Mouse (Mus musculus) midbrain, embryonic 16.5 days (tissue): ENCODE measurements around the gene Gm42791. TPM values are rescaled to one million over a fixed set of nuclear protein-coding genes. Genes with fewer than 3 reads are reported as not detected.

Experiments
- ATAC-seq: fragments of 200-750 bp; cut with Nextera tagmentation; 2 replicates; pipeline ENCODE4 v1.8.0; 2017; ENCODE audit warnings: moderate TSS enrichment
- H3K27ac ChIP-seq: fragments of 300-500 bp; sonication (generic); 2 replicates; pipeline ENCODE4 v1.5.1; 2014; ENCODE audit warnings: mild to moderate bottlenecking, low read length, mixed read lengths
- H3K27me3 ChIP-seq: fragments of 300-500 bp; sonication (generic); 2 replicates; pipeline ENCODE4 v1.6.1; 2014; ENCODE audit warnings: low read depth, low read length, mixed read lengths; ENCODE audit not compliant: control insufficient read depth, insufficient read depth
- H3K36me3 ChIP-seq: fragments of 300-500 bp; sonication (generic); 2 replicates; pipeline ENCODE4 v1.6.1; 2014; ENCODE audit warnings: mild to moderate bottlenecking, low read length, moderate library complexity, mixed read lengths; ENCODE audit not compliant: control insufficient read depth, insufficient read depth
- H3K4me1 ChIP-seq: fragments of 300-500 bp; sonication (generic); 2 replicates; pipeline ENCODE4 v1.6.1; 2014; ENCODE audit warnings: mild to moderate bottlenecking, low read length, mixed read lengths; ENCODE audit not compliant: control insufficient read depth, insufficient read depth
- H3K4me2 ChIP-seq: fragments of 300-500 bp; sonication (generic); 2 replicates; pipeline ENCODE4 v1.6.1; 2014; ENCODE audit warnings: mild to moderate bottlenecking, low read length, mixed read lengths
- H3K4me3 ChIP-seq: fragments of 300-500 bp; sonication (generic); 2 replicates; pipeline ENCODE4 v1.5.1; 2014; ENCODE audit warnings: low read depth, mild to moderate bottlenecking, low read length, moderate library complexity, mixed read lengths
- H3K9ac ChIP-seq: fragments of 300-500 bp; sonication (generic); 2 replicates; pipeline ENCODE4 v1.6.1; 2014; ENCODE audit warnings: low read depth, low read length, mixed read lengths
- H3K9me3 ChIP-seq: fragments of 300-500 bp; sonication (generic); replicated peaks from 2 replicates; pipeline ENCODE4 v1.6.1; 2014; ENCODE audit warnings: mild to moderate bottlenecking, low read length, mixed read lengths; ENCODE audit not compliant: control insufficient read depth, poor library complexity, severe bottlenecking
- WGBS: fragments of 180-500 bp; shearing (Covaris S2); extraction: QIAGEN DNeasy Blood & Tissue Kit; methylation state at CpG from one replicate; pipeline ENCODE4 v1.1.7; 2014; 5-methylcytosine and 5-hydroxymethylcytosine counted together
- polyA plus RNA-seq: library from polyadenylated mRNA; unstranded; fragments of >200 nt; fragmentation: Nextera tagmentation; extraction: Ambion mirVana; gene quantifications from 2 replicates; pipeline ENCODE4 v1.2.1, GENCODE M21; 2015

The Gm42791 gene
- polyA plus RNA-seq, 1 experiment from 2014 or later: 5.7 TPM

DNA sequence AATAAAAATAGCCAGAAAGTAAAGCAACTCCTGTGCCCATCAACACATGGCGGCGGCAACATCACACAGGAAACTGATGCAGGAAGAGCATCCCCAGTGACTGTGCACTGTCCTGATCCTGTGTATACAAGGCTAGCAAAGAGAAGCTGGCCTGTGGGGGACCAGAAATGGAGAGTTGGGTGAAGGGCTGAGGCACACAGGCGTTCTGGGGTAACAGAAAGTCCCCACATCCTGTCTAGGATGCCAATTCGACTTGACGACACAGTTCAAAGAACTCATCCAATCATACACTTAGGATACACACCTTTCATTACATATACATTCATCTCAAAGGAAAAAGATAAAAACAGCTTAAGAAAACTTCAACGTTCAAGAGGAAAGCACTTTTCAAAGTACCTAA, 106.9 kb downstream of the Gm42791 start:
- Histone ChIP-seq H3K27me3 (no peaks in the 10 kb centered on the region), H3K9me3 (no peaks in the 10 kb centered on the region), H3K36me3 (peaks cover 35% of the 10 kb centered on the region), H3K27ac (no peak overlapping the region), H3K4me3 (no peak overlapping the region), H3K9ac (no peak overlapping the region), H3K4me2 (no peak overlapping the region), H3K4me1 (no peaks in the 10 kb centered on the region)
- no peak for ATAC-seq
- 93% methylated on average over 6 of the region's 6 CpGs for WGBS

DNA sequence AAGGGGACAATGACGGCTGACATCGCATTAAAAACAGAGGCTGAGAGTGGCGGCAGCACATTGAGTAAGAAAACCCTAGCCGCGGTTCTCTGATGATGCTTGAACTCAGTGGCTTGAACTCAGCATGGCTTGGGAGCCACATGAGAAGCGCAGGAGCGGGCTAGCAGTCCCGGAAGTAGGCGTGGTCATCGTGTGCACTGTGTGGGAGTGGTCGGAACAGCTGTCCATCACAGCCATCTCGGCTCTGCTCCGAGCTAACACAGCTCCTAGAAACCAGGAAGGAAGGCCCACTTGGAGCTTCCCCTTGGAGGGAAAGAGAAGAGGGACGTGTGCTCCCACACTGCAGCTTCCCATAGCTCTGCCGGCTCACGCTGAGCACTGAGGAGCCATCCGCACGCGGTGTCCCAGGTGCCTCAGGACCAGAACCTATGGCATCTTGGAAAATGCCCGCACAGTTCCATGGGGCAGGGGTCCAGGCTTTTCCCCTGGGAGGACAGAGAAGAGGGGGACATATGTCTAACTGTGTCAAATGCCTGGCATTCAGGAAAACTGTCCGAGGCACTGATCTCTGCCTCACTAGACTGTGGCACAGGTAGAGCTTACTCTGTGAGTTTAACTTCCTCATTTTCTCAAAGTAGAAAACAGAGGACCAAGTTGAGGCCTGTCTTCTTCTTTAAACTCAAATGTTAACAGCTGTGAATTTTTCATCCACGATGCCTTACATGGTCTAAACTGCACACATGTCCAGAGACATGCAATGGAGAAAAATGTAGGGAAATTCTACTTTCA, 108.9 kb downstream of the Gm42791 start:
- Histone ChIP-seq H3K27me3 (no peaks in the 10 kb centered on the region), H3K4me2 (peak overlapping the region; percentile 30), H3K36me3 (peaks cover 23% of the 10 kb centered on the region), H3K9ac (no peak overlapping the region), H3K4me3 (no peak overlapping the region), H3K27ac (no peak overlapping the region), H3K9me3 (no peaks in the 10 kb centered on the region), H3K4me1 (no peaks in the 10 kb centered on the region)
- 31% methylated on average over 22 of the region's 22 CpGs for WGBS
- ATAC-seq: peak; percentile 86; the same call in 1 of the 2 replicates

DNA sequence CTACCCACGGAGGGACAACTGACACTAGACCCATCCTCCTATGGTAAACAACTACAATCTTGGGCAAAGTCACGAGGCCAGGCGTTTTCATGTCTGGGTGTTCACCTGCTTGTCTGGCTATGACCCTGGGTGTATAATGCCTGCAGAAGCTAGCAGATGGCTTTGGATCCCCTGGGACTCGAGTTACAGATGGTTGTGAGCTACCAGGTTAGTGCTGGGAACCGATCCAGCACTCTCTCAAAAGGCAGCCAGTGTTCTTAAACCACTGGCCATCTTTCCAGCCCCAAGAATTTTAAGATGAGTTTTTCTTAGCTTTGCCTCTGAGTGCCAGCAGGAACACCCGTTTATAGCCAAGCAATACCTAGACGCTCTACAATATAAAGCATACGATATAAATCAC, 111.3 kb downstream of the Gm42791 start:
- H3K9me3 ChIP-seq: no peaks in the 10 kb centered on the region
- WGBS: 91% methylated on average over 8 of the region's 8 CpGs
- H3K4me2 ChIP-seq: no peak overlapping the region
- no peaks in the 10 kb centered on the region for H3K27me3 ChIP-seq
- no peak for ATAC-seq
- H3K27ac ChIP-seq: no peak overlapping the region
- H3K4me3 ChIP-seq: no peak overlapping the region
- no peaks in the 10 kb centered on the region for H3K4me1 ChIP-seq
- peaks cover 12% of the 10 kb centered on the region for H3K36me3 ChIP-seq
- H3K9ac ChIP-seq: no peak overlapping the region

DNA sequence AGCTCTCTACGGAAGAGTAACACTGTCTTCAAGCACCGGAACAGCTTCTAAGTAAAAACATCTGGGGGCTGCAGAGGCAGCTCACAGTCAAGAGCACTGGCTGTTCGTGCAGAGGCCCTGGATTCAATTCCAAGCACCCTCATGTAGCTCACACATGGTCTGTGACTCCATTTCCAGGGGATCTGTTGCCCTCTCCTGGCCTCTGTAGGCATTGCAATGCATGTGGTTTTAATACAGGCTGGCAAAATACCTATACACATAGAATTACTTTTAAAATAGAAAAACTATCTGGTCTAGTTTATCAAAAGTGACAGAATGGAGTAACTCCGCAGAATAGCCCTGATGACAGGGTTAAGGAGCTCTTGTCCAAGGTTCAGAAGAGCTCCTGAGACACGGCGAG, 115.7 kb downstream of the Gm42791 start:
- Histone ChIP-seq H3K9me3 (no peaks in the 10 kb centered on the region), H3K4me1 (no peaks in the 10 kb centered on the region), H3K27me3 (no peaks in the 10 kb centered on the region), H3K4me3 (no peak overlapping the region), H3K9ac (no peak overlapping the region), H3K27ac (no peak overlapping the region), H3K36me3 (peaks cover 25% of the 10 kb centered on the region), H3K4me2 (no peak overlapping the region)
- 90% methylated on average over 6 of the region's 6 CpGs for WGBS
- ATAC-seq: no peak

DNA sequence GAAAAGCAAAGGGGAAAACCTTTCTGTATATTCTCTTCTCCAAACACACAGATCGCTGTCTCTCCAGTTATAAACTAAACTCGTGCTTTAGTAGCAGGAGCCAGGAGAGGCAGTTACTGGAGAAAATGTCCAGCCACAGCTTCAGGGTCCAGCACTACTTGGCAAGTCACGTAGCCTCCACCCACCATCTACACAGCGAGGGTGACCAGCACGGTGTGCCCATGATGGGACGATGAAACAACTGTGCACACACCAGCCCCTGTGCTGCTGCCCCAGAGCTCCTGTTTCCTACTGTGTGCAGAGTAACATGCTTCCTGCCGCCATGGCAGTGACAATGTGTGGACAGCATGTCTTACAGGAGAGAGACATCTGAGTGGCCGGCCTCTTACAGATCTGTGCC, 121.8 kb downstream of the Gm42791 start:
- Histone ChIP-seq H3K36me3 (peaks cover 18% of the 10 kb centered on the region), H3K27ac (no peak overlapping the region), H3K9me3 (no peaks in the 10 kb centered on the region), H3K27me3 (no peaks in the 10 kb centered on the region), H3K4me1 (no peaks in the 10 kb centered on the region), H3K9ac (no peak overlapping the region), H3K4me3 (no peak overlapping the region), H3K4me2 (no peak overlapping the region)
- 93% methylated on average over 8 of the region's 8 CpGs for WGBS
- no peak for ATAC-seq

- no peak for ATAC-seq
- Histone ChIP-seq H3K4me1 (peaks cover 6% of the 10 kb centered on the region), H3K9me3 (no peaks in the 10 kb centered on the region), H3K36me3 (no peaks in the 10 kb centered on the region), H3K4me3 (no peak overlapping the region), H3K27me3 (no peaks in the 10 kb centered on the region), H3K4me2 (no peak overlapping the region), H3K9ac (no peak overlapping the region), H3K27ac (no peak overlapping the region)
- WGBS: 60% methylated on average over 3 of the region's 3 CpGs
These were observed 125.4 kb downstream of the Gm42791 start for GRCm38 (mm10) chr5:148869583-148869982.

DNA sequence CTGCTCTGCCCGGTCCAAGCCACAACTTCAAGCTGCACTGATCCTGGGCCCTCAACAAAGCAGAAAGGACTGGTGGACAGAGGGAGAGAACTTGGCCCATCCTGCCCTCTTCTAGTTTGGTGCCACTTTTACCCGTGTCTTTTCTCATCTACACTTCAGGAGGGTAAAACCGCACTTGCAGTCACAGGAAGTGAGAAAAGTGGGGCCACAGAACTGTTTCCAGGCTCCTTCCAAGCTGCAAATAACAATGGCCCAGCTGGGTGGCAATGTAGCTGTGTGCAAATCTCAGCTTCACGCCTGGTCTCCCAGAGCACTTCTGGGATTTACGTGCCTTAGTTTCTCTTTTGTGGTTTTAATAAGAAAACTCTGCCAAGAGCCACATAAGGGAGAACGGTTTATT, 127.2 kb downstream of the Gm42791 start:
- H3K36me3 ChIP-seq: no peaks in the 10 kb centered on the region
- no peaks in the 10 kb centered on the region for H3K9me3 ChIP-seq
- no peaks in the 10 kb centered on the region for H3K27me3 ChIP-seq
- no peak overlapping the region for H3K4me2 ChIP-seq
- H3K4me3 ChIP-seq: no peak overlapping the region
- H3K9ac ChIP-seq: no peak overlapping the region
- peaks cover 6% of the 10 kb centered on the region for H3K4me1 ChIP-seq
- no peak for ATAC-seq
- H3K27ac ChIP-seq: no peak overlapping the region
- WGBS: 79% methylated on average over 6 of the region's 6 CpGs

DNA sequence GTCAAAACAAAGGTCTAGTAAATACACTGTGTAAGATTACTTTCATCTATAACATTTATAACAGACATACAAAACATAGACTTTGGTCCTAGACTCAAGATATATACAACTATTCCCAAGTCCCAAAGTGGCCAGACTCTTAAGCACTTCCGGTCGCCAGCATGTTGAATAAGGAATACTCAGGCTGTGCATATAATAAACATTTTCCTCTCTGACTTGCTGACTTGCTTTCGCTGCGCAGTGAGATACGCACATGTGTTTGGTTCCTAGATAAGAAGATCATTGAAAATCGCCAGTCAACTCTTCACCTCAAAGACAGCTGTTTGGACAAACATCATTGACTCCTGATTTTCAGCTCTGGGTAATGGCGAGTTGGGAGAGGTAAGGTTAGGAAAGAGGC, 127.8 kb downstream of the Gm42791 start:
- Histone ChIP-seq H3K4me3 (no peak overlapping the region), H3K27ac (no peak overlapping the region), H3K4me2 (no peak overlapping the region), H3K4me1 (peaks cover 6% of the 10 kb centered on the region), H3K36me3 (no peaks in the 10 kb centered on the region), H3K9ac (no peak overlapping the region), H3K27me3 (no peaks in the 10 kb centered on the region), H3K9me3 (no peaks in the 10 kb centered on the region)
- no peak for ATAC-seq
- 88% methylated on average over 7 of the region's 7 CpGs for WGBS

DNA sequence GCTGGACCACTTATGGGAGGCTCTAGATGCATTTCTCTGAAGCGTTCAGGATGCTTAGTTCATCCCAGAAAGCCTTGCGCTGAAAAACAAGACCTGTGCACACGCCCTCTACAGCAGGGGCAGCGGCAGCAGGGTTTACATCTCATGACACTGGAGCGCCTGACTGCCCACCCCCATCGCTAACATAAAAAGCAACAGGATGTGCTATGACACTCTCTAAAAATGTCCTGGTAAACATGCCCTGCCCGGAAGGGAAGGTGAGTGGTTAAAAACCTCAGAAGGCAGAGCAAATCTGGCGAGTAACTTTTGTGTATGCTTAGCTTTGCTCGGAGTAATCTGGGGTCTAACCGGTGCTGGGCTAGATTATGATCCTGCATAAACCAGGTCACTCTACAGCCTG, 128.4 kb downstream of the Gm42791 start:
- H3K27me3 ChIP-seq: no peaks in the 10 kb centered on the region
- 83% methylated on average over 10 of the region's 10 CpGs for WGBS
- peaks cover 6% of the 10 kb centered on the region for H3K4me1 ChIP-seq
- no peaks in the 10 kb centered on the region for H3K36me3 ChIP-seq
- no peaks in the 10 kb centered on the region for H3K9me3 ChIP-seq
- no peak for ATAC-seq
- H3K9ac ChIP-seq: no peak overlapping the region
- H3K4me2 ChIP-seq: no peak overlapping the region
- H3K27ac ChIP-seq: no peak overlapping the region
- H3K4me3 ChIP-seq: no peak overlapping the region
